Mouse (Mus musculus): ENCODE data around the gene Baiap2. TPM values are rescaled to one million over a fixed set of nuclear protein-coding genes. Genes with fewer than 3 reads are reported as not detected.

The Baiap2 gene
- polyA plus RNA-seq, 1 experiment from 2014 or later = 12.0 TPM

DNA sequence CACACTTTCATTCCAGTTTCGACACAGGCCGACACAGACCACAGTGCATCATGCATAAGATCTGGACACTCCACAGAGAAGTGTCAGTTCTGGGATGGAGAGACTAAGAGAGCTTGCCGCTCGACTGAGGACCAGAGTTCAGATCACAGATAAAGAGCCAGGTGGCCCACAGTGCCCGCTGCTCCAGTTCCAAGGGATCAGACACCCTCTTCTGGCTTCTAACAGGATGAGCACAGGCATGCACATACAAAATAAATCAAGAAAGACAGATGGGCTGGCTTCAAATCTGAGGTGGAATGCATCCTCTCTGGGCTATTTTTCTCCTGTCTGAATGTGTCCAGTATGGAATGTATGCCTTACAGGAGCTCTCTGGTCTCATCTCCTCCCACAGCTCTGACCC, 15.8 kb upstream of the Baiap2 start:
- Histone ChIP-seq H3K27ac (no peak overlapping the region), H3K4me1 (replicated peaks) (peaks cover 4% of the 10 kb centered on the region; the same call in 1 of the 2 replicates), H3K27me3 (replicated peaks) (no peaks in the 10 kb centered on the region), H3K36me3 (no peaks in the 10 kb centered on the region), H3K9me3 (no peaks in the 10 kb centered on the region), H3K4me2 (replicated peaks) (no peak overlapping the region), H3K9ac (no peak overlapping the region), H3K4me3 (replicated peaks) (no peak overlapping the region)
- no peak for ATAC-seq
- WGBS = 51% methylated on average over 5 of the region's 5 CpGs

DNA sequence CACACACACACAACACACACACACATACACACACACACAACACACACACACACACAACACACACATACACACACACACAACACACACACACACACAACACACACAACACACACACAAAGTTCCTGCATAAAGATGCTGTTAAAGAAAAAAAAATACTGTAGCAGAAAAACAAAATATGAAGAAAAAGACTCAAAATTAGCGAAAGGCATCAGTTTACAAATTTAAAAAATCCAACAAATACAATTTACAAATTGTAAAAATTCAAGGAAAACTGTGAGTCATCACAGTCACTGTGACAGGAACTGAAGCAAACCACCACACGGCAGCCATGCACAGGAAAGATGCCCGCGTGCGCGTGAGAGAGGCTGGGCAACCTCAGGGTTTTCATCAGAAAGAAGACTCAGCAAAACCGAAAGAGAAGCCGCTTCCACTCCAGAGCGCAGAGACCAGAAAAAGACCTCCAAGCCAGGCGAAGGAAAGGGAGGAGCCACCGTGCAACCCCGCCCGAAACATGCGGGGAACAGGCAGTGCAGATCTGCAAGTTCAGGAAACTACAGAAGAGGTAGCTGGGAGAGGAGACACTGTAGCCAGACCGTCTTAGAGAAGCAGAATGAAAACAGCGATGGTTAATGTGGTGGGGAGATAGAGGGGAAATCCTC, 14.4 kb upstream of the Baiap2 start:
- Histone ChIP-seq H3K36me3 (no peaks in the 10 kb centered on the region), H3K9me3 (no peaks in the 10 kb centered on the region), H3K27me3 (replicated peaks) (no peaks in the 10 kb centered on the region), H3K9ac (no peak overlapping the region; the same call in 1 of the 2 replicates), H3K4me2 (replicated peaks) (peak overlapping the region; percentile 48), H3K27ac (no peak overlapping the region), H3K4me1 (replicated peaks) (peaks cover 4% of the 10 kb centered on the region; the same call in 1 of the 2 replicates), H3K4me3 (replicated peaks) (peak overlapping the region; percentile 19)
- ATAC-seq = no peak; the same call in 1 of the 2 replicates
- 48% methylated on average over 16 of the region's 16 CpGs for WGBS

DNA sequence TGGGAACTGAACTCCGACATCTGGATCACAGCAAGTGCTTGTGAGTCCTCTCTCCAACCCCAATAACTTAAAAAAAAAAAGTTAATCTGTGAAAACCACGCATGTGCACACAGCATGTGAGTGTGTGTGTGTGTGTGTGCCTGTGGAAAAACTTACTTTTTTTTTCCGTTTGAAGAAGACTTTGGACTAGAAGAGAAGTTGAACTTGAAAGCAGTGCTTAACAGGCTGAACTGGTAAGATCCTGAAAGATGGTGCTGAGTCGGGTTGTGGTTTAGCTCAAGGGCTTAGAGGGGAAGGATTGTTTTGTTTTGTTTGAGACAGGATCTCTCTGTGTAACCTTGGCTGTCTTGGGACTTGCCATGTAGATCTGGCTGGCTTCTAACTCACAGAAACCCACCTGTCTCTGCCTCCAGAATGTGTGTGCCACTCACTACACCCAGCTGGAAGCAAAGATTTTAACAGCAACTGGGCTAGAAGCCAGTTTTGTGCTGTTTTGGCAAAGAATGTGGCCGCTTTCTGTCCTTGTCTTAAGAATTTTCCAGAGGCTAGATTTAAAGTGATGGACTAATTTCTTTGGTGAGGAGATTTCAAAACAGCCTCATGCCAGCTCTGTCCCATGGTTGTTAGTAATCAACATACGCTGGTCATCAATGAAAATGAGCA, 12.8 kb upstream of the Baiap2 start:
- ATAC-seq = no peak
- WGBS = 85% methylated on average over 6 of the region's 6 CpGs
- Histone ChIP-seq H3K4me1 (replicated peaks) (peaks cover 4% of the 10 kb centered on the region; the same call in 1 of the 2 replicates), H3K4me3 (replicated peaks) (no peak overlapping the region), H3K27ac (no peak overlapping the region), H3K9me3 (no peaks in the 10 kb centered on the region), H3K9ac (no peak overlapping the region), H3K27me3 (replicated peaks) (no peaks in the 10 kb centered on the region), H3K36me3 (no peaks in the 10 kb centered on the region), H3K4me2 (replicated peaks) (no peak overlapping the region)

DNA sequence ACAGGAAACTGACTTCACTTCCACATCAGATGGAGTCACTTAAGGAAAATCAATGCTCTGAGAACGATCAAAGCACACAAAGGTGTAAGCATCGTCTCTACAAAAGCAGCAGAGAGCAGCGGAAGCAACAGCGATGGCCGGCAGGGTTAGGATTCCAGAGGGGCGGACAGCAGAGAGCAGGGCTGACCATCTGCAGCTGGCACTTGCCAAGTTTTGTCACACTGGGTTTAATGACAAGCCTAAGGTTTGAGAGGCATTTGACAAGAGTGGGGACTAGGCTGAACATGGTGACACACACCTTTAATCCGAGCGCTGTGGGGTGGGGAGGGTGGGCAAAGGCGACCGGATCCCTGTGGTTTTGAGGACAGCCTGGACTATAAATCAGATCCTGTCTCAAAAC, 10.8 kb upstream of the Baiap2 start:
- no peaks in the 10 kb centered on the region for H3K27me3 ChIP-seq (replicated peaks)
- WGBS = 77% methylated on average over 10 of the region's 10 CpGs
- no peak overlapping the region for H3K4me3 ChIP-seq (replicated peaks)
- no peak overlapping the region for H3K9ac ChIP-seq
- H3K4me1 ChIP-seq (replicated peaks) = peaks cover 15% of the 10 kb centered on the region
- H3K36me3 ChIP-seq = no peaks in the 10 kb centered on the region
- no peaks in the 10 kb centered on the region for H3K9me3 ChIP-seq
- no peak overlapping the region for H3K27ac ChIP-seq
- ATAC-seq = no peak
- no peak overlapping the region for H3K4me2 ChIP-seq (replicated peaks)

DNA sequence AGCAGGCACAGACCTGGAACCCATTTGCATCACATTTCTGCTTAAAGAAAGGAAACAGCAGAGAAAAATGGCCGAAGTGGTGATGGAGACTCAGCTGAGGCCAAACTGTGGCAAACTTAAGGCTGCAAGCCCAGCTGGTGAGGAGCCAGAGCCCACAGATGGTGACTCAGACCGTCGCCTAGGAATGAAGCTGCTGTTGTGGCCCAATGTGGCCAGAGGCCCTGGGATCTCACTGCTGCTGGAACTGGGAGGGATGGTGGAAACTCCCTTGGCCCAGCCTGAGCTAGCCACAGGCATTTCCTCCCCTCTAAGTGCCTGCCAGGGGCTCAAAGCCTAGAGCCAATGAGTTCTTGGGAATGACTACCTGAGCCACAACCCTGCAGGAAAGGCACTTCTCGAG, 9.4 kb upstream of the Baiap2 start:
- WGBS = 62% methylated on average over 4 of the region's 4 CpGs
- Histone ChIP-seq H3K4me2 (replicated peaks) (no peak overlapping the region), H3K9ac (no peak overlapping the region), H3K27me3 (replicated peaks) (no peaks in the 10 kb centered on the region), H3K36me3 (no peaks in the 10 kb centered on the region), H3K4me1 (replicated peaks) (peaks cover 28% of the 10 kb centered on the region), H3K27ac (no peak overlapping the region), H3K9me3 (no peaks in the 10 kb centered on the region), H3K4me3 (replicated peaks) (no peak overlapping the region)
- no peak for ATAC-seq

DNA sequence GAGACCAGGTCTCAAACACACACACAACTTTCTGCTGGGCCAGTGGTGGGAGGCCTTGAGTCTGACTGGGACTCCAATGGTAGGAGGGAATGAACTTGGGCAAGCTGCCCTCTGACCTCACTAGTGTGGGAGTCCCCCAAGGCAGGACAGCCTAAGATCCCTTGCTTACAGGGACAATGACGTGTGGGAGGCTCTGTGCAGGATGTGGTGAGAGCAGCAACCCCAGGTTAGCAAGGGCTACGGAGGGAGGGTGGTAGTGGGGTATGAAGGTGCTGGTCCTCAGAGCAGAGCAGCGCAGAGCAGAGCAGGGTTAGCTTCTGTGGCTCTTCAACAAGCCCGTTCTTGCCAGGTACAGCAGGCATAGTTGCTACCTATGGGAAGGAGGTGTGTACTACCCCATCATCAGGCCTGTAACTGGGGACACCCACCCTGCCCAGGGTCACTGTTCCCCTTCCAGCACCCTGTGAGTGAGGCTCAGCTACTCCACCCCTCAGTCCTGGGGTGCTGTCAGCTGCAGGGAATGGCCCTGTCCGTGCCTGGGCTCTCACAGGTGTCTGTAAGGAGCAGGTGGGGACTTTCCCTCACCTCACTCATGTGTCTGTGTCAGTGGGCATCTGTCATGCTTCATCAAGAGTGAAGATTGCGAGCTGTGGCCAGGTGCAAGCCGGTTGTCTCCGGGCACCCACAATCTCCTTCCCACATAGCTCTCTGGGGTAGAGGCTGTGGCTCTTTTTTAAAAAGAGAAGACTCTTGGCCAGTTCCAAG, 8.6 kb upstream of the Baiap2 start:
- peaks cover 33% of the 10 kb centered on the region for H3K4me1 ChIP-seq (replicated peaks)
- no peaks in the 10 kb centered on the region for H3K9me3 ChIP-seq
- ATAC-seq = no peak
- no peak overlapping the region for H3K4me3 ChIP-seq (replicated peaks)
- H3K4me2 ChIP-seq (replicated peaks) = no peak overlapping the region
- H3K27me3 ChIP-seq (replicated peaks) = no peaks in the 10 kb centered on the region
- no peak overlapping the region for H3K27ac ChIP-seq
- WGBS = 81% methylated on average over 8 of the region's 8 CpGs
- H3K36me3 ChIP-seq = no peaks in the 10 kb centered on the region
- H3K9ac ChIP-seq = no peak overlapping the region

DNA sequence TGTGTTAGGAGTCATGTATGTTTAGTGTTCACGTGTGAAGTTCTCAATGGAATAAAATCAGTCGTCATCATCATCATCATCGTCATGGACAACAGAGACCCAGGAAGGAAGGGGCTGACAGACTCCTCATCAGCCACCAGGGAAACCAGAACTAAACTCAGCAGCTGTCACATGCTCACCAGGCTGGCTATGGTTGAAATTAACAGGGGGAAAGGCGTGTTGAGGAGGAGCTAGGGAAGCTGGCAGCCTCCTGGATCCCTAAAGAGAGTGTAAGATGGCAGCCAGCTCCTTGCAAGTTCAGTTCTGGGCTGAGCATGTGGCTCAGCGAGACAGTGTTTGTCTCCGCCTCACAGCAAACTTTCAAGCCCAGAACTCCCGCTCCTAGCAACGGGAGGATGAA, 7.8 kb upstream of the Baiap2 start:
- Histone ChIP-seq H3K4me3 (replicated peaks) (no peak overlapping the region), H3K27ac (no peak overlapping the region), H3K9me3 (no peaks in the 10 kb centered on the region), H3K36me3 (no peaks in the 10 kb centered on the region), H3K4me1 (replicated peaks) (peaks cover 41% of the 10 kb centered on the region), H3K4me2 (replicated peaks) (no peak overlapping the region), H3K27me3 (replicated peaks) (no peaks in the 10 kb centered on the region), H3K9ac (no peak overlapping the region)
- no peak for ATAC-seq
- WGBS = 73% methylated on average over 8 of the region's 8 CpGs

DNA sequence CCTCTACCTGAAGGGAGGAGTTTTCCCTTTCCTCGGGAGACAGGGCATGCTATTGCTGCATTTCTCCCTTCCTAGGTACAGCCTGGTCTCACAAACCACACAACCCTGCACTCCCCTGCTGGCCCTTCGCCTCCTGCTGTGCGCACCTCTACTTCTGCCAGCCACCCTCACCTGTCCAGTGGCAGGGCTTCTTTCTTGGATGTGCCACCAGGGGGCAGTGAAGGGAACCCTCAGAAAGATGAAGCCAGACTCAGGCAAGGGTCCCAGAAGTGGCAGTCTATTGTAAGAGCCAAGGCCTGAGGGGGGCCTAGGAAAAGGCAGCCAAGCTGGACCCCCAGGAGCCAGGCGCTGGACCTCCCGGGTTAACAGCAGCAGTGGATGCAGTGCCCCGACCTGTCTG, 7.1 kb upstream of the Baiap2 start:
- no peaks in the 10 kb centered on the region for H3K27me3 ChIP-seq (replicated peaks)
- H3K9ac ChIP-seq = no peak overlapping the region
- 38% methylated on average over 6 of the region's 6 CpGs for WGBS
- no peak overlapping the region for H3K4me3 ChIP-seq (replicated peaks)
- no peaks in the 10 kb centered on the region for H3K36me3 ChIP-seq
- H3K4me1 ChIP-seq (replicated peaks) = peaks cover 48% of the 10 kb centered on the region
- H3K27ac ChIP-seq = no peak overlapping the region
- H3K4me2 ChIP-seq (replicated peaks) = no peak overlapping the region
- ATAC-seq = no peak
- no peaks in the 10 kb centered on the region for H3K9me3 ChIP-seq

DNA sequence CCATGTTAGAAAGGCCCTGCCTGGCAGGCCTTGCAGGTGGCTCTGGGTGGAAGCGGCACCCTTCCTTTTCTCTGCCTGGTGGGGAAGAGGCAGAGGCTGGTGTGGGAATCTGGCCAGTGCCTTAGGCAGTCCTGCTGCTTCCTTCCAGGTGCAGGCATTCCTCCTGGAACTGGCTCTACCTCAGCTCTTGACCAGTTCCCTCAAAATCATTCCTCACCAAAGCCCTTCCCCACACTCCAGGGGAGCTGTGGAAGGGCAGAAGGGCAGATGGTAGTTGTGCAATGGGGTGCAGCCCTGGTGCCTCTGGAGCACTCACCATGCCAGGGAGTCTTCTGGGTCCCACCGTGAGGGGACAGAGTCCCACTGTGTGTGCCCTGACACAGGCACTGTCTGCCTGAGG, 6.1 kb upstream of the Baiap2 start:
- peak overlapping the region; percentile 17; the same call in 1 of the 2 replicates for H3K9ac ChIP-seq
- WGBS = 81% methylated on average over 2 of the region's 2 CpGs
- H3K27ac ChIP-seq = peak overlapping the region; percentile 68; the same call in 1 of the 2 replicates
- no peak overlapping the region for H3K4me2 ChIP-seq (replicated peaks)
- no peak overlapping the region for H3K4me3 ChIP-seq (replicated peaks)
- H3K27me3 ChIP-seq (replicated peaks) = no peaks in the 10 kb centered on the region
- H3K36me3 ChIP-seq = no peaks in the 10 kb centered on the region
- H3K4me1 ChIP-seq (replicated peaks) = peaks cover 58% of the 10 kb centered on the region
- H3K9me3 ChIP-seq = no peaks in the 10 kb centered on the region
- no peak for ATAC-seq

DNA sequence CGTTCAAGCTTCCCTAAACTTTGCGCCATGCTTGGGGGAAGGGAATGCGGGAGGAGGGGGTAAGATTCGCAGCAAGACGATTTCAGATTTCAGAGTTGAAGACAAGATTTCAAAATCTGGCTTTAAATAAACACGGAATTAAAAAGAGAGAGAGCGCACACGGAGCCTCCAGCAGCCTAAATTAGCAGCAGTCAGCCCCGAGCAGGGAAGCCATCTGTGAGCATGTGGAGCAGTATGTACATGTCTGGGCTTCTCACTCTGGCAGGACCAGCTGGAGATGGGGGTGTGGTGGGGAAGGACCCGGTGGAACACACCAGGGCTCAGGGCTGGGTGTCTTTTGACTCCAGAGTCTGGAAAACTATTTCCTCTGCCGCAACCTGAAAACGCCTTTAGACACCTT, 5.3 kb upstream of the Baiap2 start:
- H3K36me3 ChIP-seq = no peaks in the 10 kb centered on the region
- ATAC-seq = no peak
- H3K27ac ChIP-seq = peak overlapping the region; percentile 68
- H3K4me3 ChIP-seq (replicated peaks) = no peak overlapping the region
- H3K9ac ChIP-seq = no peak overlapping the region
- 39% methylated on average over 12 of the region's 12 CpGs for whole genome bisulfite sequencing
- H3K27me3 ChIP-seq (replicated peaks) = no peaks in the 10 kb centered on the region
- peaks cover 65% of the 10 kb centered on the region for H3K4me1 ChIP-seq (replicated peaks)
- H3K9me3 ChIP-seq = no peaks in the 10 kb centered on the region
- H3K4me2 ChIP-seq (replicated peaks) = peak overlapping the region; percentile 27; the same call in 1 of the 2 replicates

DNA sequence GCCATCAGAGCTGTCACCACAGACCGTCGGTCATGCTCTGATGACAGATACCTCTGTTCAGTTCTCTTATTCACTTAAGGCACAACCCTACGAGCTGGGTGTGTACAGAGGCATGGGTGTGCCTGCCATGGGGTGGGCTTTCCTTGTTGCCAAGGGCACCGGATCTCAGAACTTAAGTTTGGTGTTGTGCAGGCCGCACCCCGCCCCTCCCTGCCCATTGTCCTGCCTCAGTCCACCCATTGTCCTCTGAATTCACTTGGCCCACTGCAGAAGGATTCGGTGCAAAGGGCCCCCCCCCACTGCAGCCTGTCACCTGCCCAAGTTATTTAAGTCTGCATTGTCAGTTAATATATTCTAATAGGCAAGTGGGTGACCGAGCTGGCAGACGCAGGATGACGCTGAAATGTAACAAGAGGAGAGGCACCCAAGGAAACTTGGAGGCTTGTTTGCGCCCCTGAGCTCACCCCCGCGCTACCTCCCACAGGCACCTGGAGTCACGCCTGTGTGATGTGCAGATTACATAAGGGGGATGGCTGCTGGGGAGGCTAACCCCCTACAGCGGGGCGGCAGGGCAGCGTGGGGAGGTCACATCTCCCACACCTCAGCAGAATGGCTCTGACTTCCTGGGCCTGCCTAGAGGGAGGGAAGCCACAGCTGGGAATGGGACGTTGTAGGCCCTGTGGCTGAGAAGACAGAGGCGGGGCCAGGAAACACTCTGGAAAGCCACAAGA, 4.6 kb upstream of the Baiap2 start:
- Histone ChIP-seq H3K27ac (peak overlapping the region; percentile 68), H3K4me2 (replicated peaks) (peak overlapping the region; percentile 45; the same call in 1 of the 2 replicates), H3K9ac (peak overlapping the region; percentile 1; the same call in 1 of the 2 replicates), H3K4me1 (replicated peaks) (peaks cover 65% of the 10 kb centered on the region), H3K9me3 (no peaks in the 10 kb centered on the region), H3K4me3 (replicated peaks) (no peak overlapping the region), H3K27me3 (replicated peaks) (no peaks in the 10 kb centered on the region), H3K36me3 (no peaks in the 10 kb centered on the region)
- WGBS = 57% methylated on average over 19 of the region's 19 CpGs
- ATAC-seq = no peak
